Mouse (Mus musculus): ENCODE measurements around the gene Kalrn.

Kalrn gene

GRCm38 (mm10) chr16:34557891-34558290, 15.4 kb downstream of the Kalrn start:
- DNase-seq (ENCODE audit: low spot score in 2 of 2): no peak

DNA sequence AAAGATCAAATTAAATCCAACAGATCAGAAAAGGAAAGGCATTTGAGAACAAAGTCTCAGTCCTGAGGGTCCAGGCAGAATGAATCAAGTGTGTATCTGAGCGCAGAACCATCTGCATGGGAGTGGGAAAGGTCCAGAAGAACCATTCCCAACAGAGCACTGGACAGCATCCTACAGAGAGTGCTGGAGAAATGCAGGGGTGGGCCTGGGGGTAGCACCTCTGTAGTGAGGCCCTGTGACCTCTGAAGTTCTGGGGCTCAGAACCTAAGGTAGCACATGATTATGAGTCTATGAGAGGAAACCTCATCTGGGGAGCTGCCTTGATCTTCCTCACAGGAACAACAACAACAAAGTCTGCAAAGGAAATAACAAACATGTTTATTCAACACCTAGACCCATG, 20.6 kb downstream of the Kalrn start:
- DNase-seq (ENCODE audit: low spot score in 2 of 2): no peak

DNA sequence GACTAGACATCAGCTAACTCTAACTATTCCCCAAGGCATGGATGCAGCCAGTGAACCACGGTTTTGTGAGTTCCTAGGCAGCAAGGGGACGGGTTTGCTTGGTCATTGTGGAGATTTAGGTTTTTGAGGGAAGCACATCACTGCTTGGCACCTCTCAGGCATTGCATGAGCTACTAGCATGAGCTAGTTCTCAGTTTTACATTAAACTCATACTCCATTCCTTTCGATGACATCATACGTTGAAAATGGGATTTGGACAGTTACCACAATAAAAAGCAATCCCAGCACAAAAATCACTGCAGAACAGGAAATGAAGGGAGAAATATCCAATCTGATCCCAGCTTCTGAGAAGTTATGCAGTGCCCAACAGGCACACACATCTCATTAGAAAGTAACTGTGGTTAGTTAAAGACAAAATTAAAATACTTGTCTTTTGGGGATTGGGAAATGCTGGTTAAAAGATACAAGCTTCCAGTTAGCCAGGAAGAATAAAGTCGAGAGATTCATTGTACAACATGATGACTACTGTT, 23.8 kb downstream of the Kalrn start:
- DNase-seq (ENCODE audit: low spot score in 2 of 2): no peak

DNA sequence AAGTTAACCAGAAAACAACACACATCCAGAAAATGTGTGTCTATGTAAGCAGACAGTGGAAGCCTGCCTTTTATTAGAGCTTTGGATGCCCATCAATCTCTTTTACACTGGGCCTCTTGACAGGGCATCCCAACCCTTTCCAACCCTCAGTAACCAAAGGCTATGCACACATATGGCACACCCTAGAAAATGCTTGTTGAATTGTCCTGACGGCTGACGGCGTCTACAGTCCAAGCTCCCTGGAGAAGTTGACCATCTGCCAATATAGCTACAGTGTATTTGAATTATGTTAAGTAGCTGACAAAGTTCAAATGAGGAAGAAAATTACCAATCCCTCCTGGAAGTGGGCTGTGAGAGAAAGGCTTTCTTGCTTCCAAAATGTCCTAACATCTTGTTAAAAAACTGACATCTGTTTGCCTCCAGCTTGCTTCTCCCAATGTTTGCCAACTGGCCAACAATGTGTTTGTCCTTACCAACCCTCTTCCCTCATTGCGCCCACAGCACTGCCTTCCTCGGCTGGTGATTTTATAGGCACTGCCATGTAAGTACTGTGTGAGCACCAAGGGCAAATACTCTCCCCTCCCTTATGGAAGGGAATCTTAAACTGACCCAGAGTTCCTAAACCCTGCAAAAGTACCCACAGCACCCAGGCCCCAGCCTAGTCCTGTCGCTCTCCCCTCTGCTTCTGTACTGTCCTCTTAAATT, 26.4 kb downstream of the Kalrn start:
- DNase-seq (ENCODE audit: low spot score in 2 of 2): no peak

GRCm38 (mm10) chr16:34543754-34544153, 29.6 kb downstream of the Kalrn start:
- DNase-seq (ENCODE audit: low spot score in 2 of 2): no peak

- DNase-seq (ENCODE audit: low spot score in 2 of 2): no peak
Measured at GRCm38 (mm10) chr16:34542341-34542740, 31.0 kb downstream of the Kalrn start.

DNA sequence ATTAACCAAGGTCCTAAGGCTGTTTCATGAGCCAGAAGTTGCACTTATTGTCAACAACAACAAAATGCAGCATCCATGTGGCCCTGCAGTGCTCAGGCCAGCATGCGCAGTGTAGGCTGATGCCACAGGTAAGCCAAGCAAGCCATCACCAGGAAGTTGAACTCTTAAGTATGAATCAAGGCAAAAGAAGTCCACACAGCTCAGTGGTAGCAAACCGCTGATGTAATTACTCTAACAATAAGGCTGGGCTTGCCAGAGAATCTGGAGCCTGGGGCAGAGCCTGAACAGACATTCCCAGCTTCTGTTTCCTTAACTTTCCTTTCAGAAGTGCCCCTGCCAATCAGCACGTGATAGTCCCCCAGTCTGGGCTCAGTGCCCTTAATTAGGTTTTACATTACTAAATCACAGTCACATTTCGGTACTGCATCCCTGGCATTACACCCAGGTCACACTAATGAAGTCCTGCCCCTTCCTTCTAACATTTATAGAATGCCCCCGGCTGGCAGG, 34.6 kb downstream of the Kalrn start:
- DNase-seq (ENCODE audit: low spot score in 2 of 2): no peak

DNA sequence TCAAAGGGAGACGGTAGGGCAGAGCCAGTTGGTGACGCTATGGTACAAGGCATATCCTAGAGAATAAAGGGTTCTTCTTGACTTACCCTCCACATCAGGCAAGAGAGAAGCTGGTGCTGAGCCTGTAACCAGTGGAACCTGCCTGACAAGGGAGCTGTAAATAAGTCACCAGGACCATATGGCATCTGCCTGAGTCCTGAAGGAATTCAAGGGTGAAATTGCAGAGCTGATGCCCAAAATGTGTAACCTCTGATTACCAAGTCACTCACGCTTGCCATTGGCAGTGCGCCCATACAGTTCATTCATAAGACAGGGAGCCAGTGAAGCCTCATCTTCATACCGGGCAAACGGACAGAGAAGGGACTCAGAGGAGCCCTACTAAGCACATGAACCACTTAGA, 37.0 kb downstream of the Kalrn start:
- DNase-seq (ENCODE audit: low spot score in 2 of 2): no peak

DNA sequence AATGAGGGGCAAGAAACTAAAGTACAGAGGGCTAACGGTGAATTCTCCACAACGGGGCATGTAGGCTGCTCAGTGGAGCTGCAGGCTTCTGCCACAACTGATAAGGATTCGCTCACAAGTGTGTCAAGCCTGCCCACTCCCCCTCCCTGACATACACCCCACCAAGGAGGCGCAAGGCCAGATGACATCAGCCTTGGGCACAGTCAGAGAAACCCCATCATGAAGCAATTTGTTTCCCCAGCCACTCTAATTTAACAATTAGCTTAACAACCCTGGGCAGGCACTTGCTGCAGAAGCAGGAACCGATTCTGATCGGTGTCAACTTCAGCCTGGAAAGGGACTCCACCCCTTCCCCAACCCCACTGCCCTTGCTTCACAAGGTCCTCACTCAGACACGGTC, 38.2 kb downstream of the Kalrn start:
- no peak for DNase-seq (ENCODE audit: low spot score in 2 of 2)

- no peak for DNase-seq (ENCODE audit: low spot score in 2 of 2)
Measured at GRCm38 (mm10) chr16:34531506-34531905, 41.8 kb downstream of the Kalrn start.

- no peak for DNase-seq (ENCODE audit: low spot score in 2 of 2)
Measured at GRCm38 (mm10) chr16:34530029-34530428, 43.3 kb downstream of the Kalrn start.

DNA sequence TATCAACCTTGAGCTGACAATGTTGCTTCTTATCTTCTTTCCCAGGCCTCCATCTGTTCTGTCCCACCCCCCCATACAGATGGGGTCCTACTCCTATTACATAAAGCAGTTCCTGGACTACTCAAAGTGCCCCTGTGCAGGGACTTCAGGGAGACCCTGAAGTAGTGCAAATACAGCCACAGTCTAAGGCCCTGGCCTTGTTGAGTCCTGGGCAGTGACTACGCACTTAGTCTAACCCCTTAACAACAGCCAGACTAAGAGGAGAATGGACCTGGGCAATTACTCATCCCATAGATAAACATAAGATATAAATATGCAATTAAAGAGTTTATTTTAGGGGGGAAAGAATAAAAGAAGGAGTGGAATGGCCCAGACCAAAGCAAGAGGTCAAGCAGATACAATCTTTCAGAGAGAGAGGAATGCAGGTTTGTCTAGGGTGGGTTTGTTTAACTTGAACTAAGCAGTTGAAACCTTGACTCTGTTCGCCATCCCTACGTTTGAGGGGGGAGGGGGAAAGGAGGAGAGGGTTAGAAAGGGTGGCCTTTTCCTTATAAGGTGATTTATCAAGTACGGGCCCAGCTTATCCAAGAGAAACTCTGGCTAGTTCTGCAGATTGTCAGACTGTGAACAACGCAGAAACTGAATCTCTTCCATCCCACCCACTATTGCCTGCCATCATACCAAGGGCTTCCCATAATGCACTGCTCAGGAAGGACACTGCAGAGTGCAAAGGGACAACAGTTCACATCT, 44.9 kb downstream of the Kalrn start:
- no peak for DNase-seq (ENCODE audit: low spot score in 2 of 2)

- DNase-seq (ENCODE audit: low spot score in 2 of 2): no peak
Measured at GRCm38 (mm10) chr16:34526378-34526777, 47.0 kb downstream of the Kalrn start.

- no peak for DNase-seq (ENCODE audit: low spot score in 2 of 2)
Measured at GRCm38 (mm10) chr16:34525866-34526265, 47.5 kb downstream of the Kalrn start.

GRCm38 (mm10) chr16:34525205-34525604, 48.1 kb downstream of the Kalrn start:
- DNase-seq (ENCODE audit: low spot score in 2 of 2): no peak

- no peak for DNase-seq (ENCODE audit: low spot score in 2 of 2)
Measured at GRCm38 (mm10) chr16:34521061-34521460, 52.3 kb downstream of the Kalrn start.

- no peak for DNase-seq (ENCODE audit: low spot score in 2 of 2)
Measured at GRCm38 (mm10) chr16:34516891-34517398, 56.4 kb downstream of the Kalrn start.

DNA sequence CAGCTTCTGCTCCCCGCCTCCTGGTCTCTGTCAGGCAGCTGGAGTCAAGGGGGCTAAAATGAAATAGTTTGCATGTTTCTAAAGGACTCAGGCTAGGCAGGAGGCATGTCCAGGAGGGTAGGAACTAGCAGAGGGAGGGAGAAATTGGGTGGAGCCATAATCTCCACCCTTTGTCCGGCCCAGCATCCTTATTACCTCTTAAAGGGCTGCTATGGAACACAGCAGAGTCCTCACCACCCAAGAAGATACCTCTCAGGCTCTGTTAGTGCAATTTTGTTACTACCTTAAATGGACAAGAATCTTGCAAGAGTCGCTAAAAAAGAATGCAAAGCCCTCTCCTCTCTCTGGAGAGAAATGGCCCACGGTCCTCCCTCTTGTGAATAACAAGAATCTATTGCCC, 57.8 kb downstream of the Kalrn start:
- DNase-seq (ENCODE audit: low spot score in 2 of 2): no peak

GRCm38 (mm10) chr16:34513956-34514593, 59.3 kb downstream of the Kalrn start:
- no peak for DNase-seq (ENCODE audit: low spot score in 2 of 2)

DNA sequence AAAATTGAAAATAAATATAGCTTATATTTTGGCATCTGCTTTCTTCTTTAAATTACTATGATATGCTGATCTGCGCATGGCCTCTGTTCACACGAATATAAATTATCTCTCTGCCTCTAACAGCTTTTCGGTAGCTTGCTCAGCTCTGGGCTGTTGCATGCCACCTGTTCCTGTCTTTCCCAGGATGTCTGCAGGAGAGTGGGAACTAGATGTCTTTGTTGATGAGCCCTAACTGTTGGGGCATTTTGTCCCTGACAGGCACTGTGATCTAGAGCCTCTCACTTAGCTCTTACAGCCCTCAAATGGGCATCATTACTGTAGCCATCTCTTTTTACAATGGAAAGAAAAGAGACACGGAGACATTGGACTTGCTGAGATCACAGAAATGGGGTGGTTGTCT, 61.0 kb downstream of the Kalrn start:
- no peak for DNase-seq (ENCODE audit: low spot score in 2 of 2)

DNA sequence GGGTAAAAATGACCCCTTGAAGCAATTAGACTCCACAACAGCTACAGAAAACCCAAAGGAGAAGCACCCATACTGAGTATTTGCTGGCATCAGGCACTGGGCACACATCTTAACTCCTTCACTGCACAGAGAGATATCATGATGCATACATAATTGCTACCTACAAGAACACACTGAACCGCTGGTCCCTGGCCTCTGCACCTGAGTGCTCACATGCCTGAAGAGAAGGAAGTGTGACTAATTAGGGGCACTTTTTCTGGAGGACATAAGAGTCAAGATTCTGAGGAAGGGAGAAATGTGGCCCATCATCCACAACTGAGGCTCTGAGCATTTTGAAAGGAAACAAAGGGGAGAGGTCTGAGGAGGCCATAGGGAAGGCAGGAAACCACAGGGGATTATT, 65.2 kb downstream of the Kalrn start:
- DNase-seq (ENCODE audit: low spot score in 2 of 2): no peak

- DNase-seq (ENCODE audit: low spot score in 2 of 2): no peak
Measured at GRCm38 (mm10) chr16:34506048-34506447, 67.3 kb downstream of the Kalrn start.

Measured in spleen, postnatal 14 days (tissue).